Mouse (Mus musculus) thymus, adult 2 months (tissue): ENCODE data around the gene Ggcx.

Source experiments
- CTCF ChIP-seq: fragments of 200-500 bp; IDR thresholded peaks from 2 replicates; pipeline ENCODE4 v1.5.1; 2012; ENCODE audit warnings: mild to moderate bottlenecking, control low read depth, low read length, moderate library complexity, borderline replicate concordance; ENCODE audit not compliant: control insufficient read depth, poor library complexity, insufficient read depth; ENCODE audit errors: extremely low read depth
- POLR2A ChIP-seq: fragments of 200-500 bp; IDR thresholded peaks from 2 replicates; pipeline ENCODE4 v1.6.1; 2012; ENCODE audit warnings: mild to moderate bottlenecking, low read length, control low read depth, moderate library complexity; ENCODE audit not compliant: control insufficient read depth, poor library complexity, insufficient read depth; ENCODE audit errors: extremely low read depth

- no peak for TF ChIP-seq CTCF
- TF ChIP-seq POLR2A, result no peak
Observed at GRCm38 (mm10) chr6:72479645-72480421, 65.7 kb downstream of the Ggcx start.
